Mouse (Mus musculus): Measurements from ENCODE around the gene Syt2. TPM values are rescaled to one million over a fixed set of nuclear protein-coding genes. Genes with fewer than 3 reads are reported as not detected.

Gene Syt2
- polyA plus RNA-seq, 1 experiment, result 0.01 TPM

DNA sequence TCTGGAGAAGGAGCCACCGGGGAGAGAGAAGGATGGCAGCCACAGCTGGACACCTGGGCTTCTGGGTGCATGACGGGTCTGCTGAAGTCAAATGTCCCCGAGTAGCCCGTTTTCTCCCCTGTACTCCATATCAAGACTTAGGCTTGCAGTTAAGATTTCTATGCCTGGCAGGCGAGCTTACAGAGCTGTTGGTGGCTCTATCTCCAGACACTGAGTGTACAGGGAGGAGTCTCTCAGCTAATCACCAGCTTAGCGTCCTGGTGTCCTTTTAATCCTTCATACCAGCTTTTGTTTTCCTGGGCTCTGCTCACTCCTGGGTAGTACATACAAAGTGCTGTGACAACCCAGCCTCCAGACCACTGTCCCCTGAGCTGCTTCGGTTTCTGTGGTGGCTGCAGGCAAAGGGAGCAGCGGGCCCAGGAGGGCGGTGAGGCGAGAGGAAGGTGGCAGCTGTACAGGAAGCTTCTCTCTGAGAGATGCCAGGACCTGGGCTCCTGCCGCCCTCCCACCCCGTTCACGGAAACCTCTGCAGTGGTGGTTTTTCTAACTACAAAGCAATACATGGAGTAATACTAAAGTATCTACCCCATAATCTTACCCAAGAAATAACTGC, 131.6 kb downstream of the Syt2 start:
- Histone ChIP-seq H3K36me3 (ENCODE audit: control insufficient read depth) (peaks cover 9% of the 10 kb centered on the region), H3K4me3 (replicated peaks) (no peak overlapping the region), H3K9me3 (ENCODE audit: control insufficient read depth, low read length) (no peaks in the 10 kb centered on the region), H3K27me3 (ENCODE audit: control insufficient read depth) (no peaks in the 10 kb centered on the region), H3K4me1 (ENCODE audit: control insufficient read depth) (no peaks in the 10 kb centered on the region)
- TF ChIP-seq GATA1 (IDR thresholded peaks at IDR 0.05; ENCODE audit: low read length) (no peak), TAL1 (IDR thresholded peaks at IDR 0.05; ENCODE audit: low read length) (no peak)

DNA sequence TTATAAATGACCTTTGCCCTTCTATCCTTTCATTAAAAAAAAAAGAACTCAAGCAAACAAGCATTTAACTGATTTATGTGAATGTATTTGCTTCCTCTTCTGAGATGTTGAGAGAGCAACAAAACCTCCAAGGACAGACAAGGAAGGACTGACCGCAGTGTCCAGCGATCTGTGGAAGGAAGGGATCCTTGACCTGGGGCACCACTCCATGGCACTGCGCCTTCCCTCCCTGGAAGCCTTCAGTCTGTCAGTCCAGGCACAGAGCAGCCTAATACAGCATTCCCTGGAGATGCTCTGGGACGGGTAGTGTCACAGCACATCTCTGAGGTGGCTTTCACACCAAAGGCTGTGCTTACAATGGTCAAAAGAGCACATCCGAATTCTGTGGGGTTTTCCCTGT, 136.3 kb downstream of the Syt2 start:
- no peak for TF ChIP-seq GATA1 (IDR thresholded peaks at IDR 0.05; ENCODE audit: low read length)
- no peak for TF ChIP-seq TAL1 (IDR thresholded peaks at IDR 0.05; ENCODE audit: low read length)
- Histone ChIP-seq H3K36me3 (ENCODE audit: control insufficient read depth) (no peaks in the 10 kb centered on the region), H3K27me3 (ENCODE audit: control insufficient read depth) (no peaks in the 10 kb centered on the region), H3K9me3 (ENCODE audit: control insufficient read depth, low read length) (no peaks in the 10 kb centered on the region), H3K4me3 (replicated peaks) (no peak overlapping the region), H3K4me1 (ENCODE audit: control insufficient read depth) (no peaks in the 10 kb centered on the region)

DNA sequence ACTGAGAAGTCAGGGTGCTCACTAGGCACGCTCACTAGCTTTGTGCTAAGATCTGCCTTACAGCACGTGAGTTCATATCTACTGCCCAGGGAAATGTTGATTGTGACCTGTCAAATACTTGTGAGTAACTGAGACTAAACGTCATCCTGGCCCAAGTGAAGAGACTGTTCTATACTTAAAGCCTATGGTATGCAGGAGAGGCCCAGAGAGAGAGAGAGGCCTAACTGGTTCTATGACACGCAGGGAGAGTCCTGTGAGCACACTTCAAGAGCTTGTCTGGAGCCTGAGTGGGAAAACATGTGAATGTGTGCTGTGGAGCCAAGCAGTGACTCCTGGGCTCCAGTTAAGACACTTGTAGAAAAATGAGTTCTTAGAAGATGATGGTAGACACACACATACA, 137.5 kb downstream of the Syt2 start:
- Histone ChIP-seq H3K4me3 (replicated peaks) (no peak overlapping the region), H3K4me1 (ENCODE audit: control insufficient read depth) (no peaks in the 10 kb centered on the region), H3K36me3 (ENCODE audit: control insufficient read depth) (no peaks in the 10 kb centered on the region), H3K27me3 (ENCODE audit: control insufficient read depth) (no peaks in the 10 kb centered on the region), H3K9me3 (ENCODE audit: control insufficient read depth, low read length) (no peaks in the 10 kb centered on the region)
- no peak for TF ChIP-seq GATA1 (IDR thresholded peaks at IDR 0.05; ENCODE audit: low read length)
- no peak for TF ChIP-seq TAL1 (IDR thresholded peaks at IDR 0.05; ENCODE audit: low read length)

DNA sequence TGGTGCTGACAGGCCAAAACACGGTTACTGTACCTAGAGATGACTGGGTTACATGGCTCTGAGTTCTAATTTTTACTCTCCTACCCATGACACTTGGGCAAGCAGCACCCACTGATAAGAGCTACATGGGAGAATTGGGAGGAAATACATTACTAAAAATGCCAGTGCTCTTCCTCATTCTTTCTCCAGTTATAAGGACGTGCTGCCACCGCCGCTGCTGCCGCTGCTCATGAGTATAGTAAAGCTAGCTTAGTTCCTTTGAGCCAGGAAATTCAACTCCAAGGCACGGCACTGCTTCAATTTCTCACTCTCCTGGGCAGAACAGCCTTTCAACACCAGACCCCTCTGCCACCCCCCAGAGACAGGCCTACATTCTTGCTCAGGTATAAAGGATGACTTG, 138.0 kb downstream of the Syt2 start:
- no peaks in the 10 kb centered on the region for H3K4me1 ChIP-seq (ENCODE audit: control insufficient read depth)
- no peak overlapping the region for H3K4me3 ChIP-seq (replicated peaks)
- H3K9me3 ChIP-seq (ENCODE audit: control insufficient read depth, low read length), result no peaks in the 10 kb centered on the region
- TF ChIP-seq TAL1 (IDR thresholded peaks at IDR 0.05; ENCODE audit: low read length) (no peak), GATA1 (IDR thresholded peaks at IDR 0.05; ENCODE audit: low read length) (no peak)
- H3K36me3 ChIP-seq (ENCODE audit: control insufficient read depth), result no peaks in the 10 kb centered on the region
- no peaks in the 10 kb centered on the region for H3K27me3 ChIP-seq (ENCODE audit: control insufficient read depth)

DNA sequence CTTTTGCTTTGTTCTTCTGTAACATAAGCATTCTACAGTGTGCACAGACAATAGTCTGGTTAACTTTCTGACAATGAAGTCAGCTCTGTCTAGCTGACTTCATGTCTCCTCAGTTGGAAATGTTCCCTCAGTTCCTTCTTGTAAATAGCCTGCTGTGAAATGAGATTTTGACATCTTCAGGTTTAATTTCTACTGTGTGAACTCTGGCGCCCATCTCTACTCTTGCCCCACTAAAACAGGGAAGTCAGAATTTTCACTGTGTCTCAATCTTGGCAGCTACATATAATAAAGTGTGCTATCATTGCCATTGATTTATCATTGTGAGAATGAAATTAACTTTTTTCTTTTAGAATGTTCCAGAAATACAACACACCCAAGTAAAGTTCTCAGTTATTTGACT, 138.4 kb downstream of the Syt2 start:
- no peaks in the 10 kb centered on the region for H3K4me1 ChIP-seq (ENCODE audit: control insufficient read depth)
- no peaks in the 10 kb centered on the region for H3K36me3 ChIP-seq (ENCODE audit: control insufficient read depth)
- no peak overlapping the region for H3K4me3 ChIP-seq (replicated peaks)
- TF ChIP-seq GATA1 (IDR thresholded peaks at IDR 0.05; ENCODE audit: low read length), result no peak
- no peak for TF ChIP-seq TAL1 (IDR thresholded peaks at IDR 0.05; ENCODE audit: low read length)
- no peaks in the 10 kb centered on the region for H3K9me3 ChIP-seq (ENCODE audit: control insufficient read depth, low read length)
- H3K27me3 ChIP-seq (ENCODE audit: control insufficient read depth), result no peaks in the 10 kb centered on the region

DNA sequence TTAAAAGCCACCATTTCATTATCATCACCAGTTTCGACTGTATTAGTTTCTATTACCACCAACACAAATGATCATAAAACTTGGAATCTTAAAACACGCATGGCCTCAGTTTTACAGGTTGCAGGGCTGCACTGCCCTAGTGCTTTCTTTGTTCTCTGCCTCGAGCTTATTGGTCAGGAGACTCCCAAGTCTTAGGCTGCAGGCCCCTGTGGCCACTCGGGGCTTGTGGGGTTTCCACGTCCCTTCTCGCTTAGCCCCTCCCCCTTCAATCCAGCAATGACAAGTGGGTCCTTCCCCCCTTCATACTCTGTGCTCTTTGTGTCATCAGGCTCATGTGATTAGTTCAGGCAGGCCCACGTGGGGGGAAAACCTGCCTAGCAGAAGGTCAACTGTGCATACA, 141.6 kb downstream of the Syt2 start:
- H3K4me1 ChIP-seq (ENCODE audit: control insufficient read depth), result no peaks in the 10 kb centered on the region
- no peak for TF ChIP-seq GATA1 (IDR thresholded peaks at IDR 0.05; ENCODE audit: low read length)
- no peak for TF ChIP-seq TAL1 (IDR thresholded peaks at IDR 0.05; ENCODE audit: low read length)
- no peak overlapping the region for H3K4me3 ChIP-seq (replicated peaks)
- no peaks in the 10 kb centered on the region for H3K9me3 ChIP-seq (ENCODE audit: control insufficient read depth, low read length)
- H3K36me3 ChIP-seq (ENCODE audit: control insufficient read depth), result no peaks in the 10 kb centered on the region
- no peaks in the 10 kb centered on the region for H3K27me3 ChIP-seq (ENCODE audit: control insufficient read depth)

DNA sequence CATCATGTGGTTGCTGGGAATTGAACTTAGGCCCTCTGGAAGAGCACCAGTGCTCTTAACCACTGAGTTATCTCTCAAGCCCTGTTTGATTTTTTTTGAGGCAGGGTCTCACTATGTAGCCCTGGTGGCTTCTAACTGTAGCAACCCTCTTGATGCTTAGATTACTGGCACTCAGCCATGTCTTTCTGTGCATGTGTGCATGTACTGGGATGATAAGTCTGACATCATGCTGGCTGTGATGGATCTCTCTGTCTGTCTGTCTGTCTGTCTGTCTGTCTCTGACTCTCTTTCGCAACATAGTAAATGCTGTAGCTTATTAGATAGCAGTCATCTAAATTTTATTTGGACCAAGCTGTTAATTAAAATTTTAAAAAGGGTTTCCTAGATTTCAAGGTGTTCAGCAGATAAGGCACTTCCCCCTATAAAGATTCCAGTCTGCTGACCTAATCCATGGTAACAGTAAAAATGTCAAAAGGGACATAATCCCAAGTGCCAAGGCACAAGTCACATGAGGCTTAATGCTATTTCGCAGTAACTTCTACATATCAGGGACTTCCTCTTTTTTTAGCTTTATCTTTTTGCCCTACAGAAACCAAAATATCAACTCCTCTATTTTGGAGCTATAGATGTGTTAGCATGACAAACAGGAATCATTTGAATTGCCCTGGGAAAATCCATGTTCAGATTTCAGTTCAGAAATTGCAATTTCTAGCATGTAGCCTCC, 144.4 kb downstream of the Syt2 start:
- Histone ChIP-seq H3K4me3 (replicated peaks) (no peak overlapping the region), H3K4me1 (ENCODE audit: control insufficient read depth) (no peaks in the 10 kb centered on the region), H3K27me3 (ENCODE audit: control insufficient read depth) (no peaks in the 10 kb centered on the region), H3K9me3 (ENCODE audit: control insufficient read depth, low read length) (no peaks in the 10 kb centered on the region), H3K36me3 (ENCODE audit: control insufficient read depth) (no peaks in the 10 kb centered on the region)
- TF ChIP-seq GATA1 (IDR thresholded peaks at IDR 0.05; ENCODE audit: low read length) (no peak), TAL1 (IDR thresholded peaks at IDR 0.05; ENCODE audit: low read length) (no peak)

DNA sequence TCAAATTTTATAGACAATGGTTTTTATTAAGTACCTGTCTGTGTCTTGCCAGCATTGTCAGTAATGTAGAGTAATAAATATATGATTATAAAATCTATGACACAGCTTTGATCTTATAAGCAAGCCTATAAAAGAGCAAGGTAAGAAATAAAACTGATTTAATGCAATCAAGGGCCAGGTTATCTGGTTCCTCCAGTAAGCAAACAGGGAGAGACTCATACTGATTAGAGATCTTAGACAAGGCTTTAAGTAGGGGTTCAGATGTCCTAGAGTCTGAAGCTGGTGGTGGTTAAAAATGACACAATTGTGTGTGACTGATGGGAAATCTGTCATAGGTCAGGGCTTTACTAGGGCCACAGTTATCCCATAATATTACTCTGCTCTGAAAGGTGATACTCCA, 145.0 kb downstream of the Syt2 start:
- TF ChIP-seq GATA1 (IDR thresholded peaks at IDR 0.05; ENCODE audit: low read length) (no peak), TAL1 (IDR thresholded peaks at IDR 0.05; ENCODE audit: low read length) (no peak)
- H3K9me3 ChIP-seq (ENCODE audit: control insufficient read depth, low read length), result no peaks in the 10 kb centered on the region
- no peaks in the 10 kb centered on the region for H3K4me1 ChIP-seq (ENCODE audit: control insufficient read depth)
- no peaks in the 10 kb centered on the region for H3K27me3 ChIP-seq (ENCODE audit: control insufficient read depth)
- H3K36me3 ChIP-seq (ENCODE audit: control insufficient read depth), result no peaks in the 10 kb centered on the region
- no peak overlapping the region for H3K4me3 ChIP-seq (replicated peaks)

DNA sequence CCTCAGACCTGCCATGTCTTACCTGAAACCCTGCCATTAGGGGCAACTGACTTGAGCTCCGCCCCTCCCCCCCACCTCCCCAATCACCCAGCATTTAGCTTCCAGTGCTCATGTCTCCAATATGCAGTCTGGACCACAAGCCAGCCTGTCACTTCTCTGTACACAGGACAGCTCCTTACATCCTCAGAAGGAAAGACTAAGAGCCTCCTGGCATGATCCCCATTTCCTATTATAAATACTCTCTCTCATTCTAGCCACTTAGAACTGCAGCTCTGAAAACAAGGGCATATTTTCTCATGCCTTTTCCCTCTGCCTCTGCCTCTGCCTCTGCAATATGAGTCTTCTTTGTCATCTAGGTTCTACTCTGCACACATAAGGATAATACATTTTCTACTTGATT, 149.6 kb downstream of the Syt2 start:
- no peaks in the 10 kb centered on the region for H3K9me3 ChIP-seq (ENCODE audit: control insufficient read depth, low read length)
- H3K36me3 ChIP-seq (ENCODE audit: control insufficient read depth), result no peaks in the 10 kb centered on the region
- no peaks in the 10 kb centered on the region for H3K4me1 ChIP-seq (ENCODE audit: control insufficient read depth)
- no peaks in the 10 kb centered on the region for H3K27me3 ChIP-seq (ENCODE audit: control insufficient read depth)
- H3K4me3 ChIP-seq (replicated peaks), result no peak overlapping the region
- TF ChIP-seq GATA1 (IDR thresholded peaks at IDR 0.05; ENCODE audit: low read length), result no peak
- no peak for TF ChIP-seq TAL1 (IDR thresholded peaks at IDR 0.05; ENCODE audit: low read length)

Measured in erythroblast, embryonic 14.5 days (primary cell).